Mouse (Mus musculus) myocyte (in vitro differentiated cells): ENCODE measurements around the gene Lmbr1.
"Not testable (repeated sequence)": the region's sequence is repeated elsewhere in the genome, so short reads cannot be mapped to it uniquely, and the experiment has no call there.

Experiments
- MYOG ChIP-seq, 3 experiments: IDR thresholded peaks; one replicate each; pipeline ENCODE4 v1.6.1; 2011; ENCODE audit warnings: control low read depth in 2 of 3, low read depth in 2 of 3, mild to moderate bottlenecking in 2 of 3; ENCODE audit not compliant: insufficient read length in 2 of 3, control insufficient read depth in 1 of 3, insufficient read depth in 1 of 3
- REST ChIP-seq: IDR thresholded peaks from one replicate; pipeline ENCODE4 v1.6.1; 2011; ENCODE audit warnings: mild to moderate bottlenecking, control low read depth, moderate library complexity; ENCODE audit not compliant: insufficient read depth, insufficient read length
- USF1 ChIP-seq: IDR thresholded peaks from one replicate; pipeline ENCODE4 v1.6.1; 2011; ENCODE audit warnings: low read depth, mild to moderate bottlenecking, control low read depth, moderate library complexity

- TF ChIP-seq REST; USF1; MYOG (IDR thresholded peaks at IDR 0.05; ENCODE audit: control insufficient read depth in 1 of 3, insufficient read depth in 1 of 3, insufficient read length in 2 of 3, low read depth in 2 of 3): not testable (repeated sequence)
These were observed 45.1 kb upstream of the Lmbr1 start for GRCm38 (mm10) chr5:29423330-29423729.
